Mouse (Mus musculus): ENCODE measurements around the gene Hoxa3.

- TF ChIP-seq CTCF (IDR thresholded peaks at IDR 0.05; ENCODE audit: low read depth, low read length): no peak
- TF ChIP-seq POLR2A (IDR thresholded peaks at IDR 0.05; ENCODE audit: borderline replicate concordance, low read depth, low read length): no peak
Measured at GRCm38 (mm10) chr6:52167736-52168161, 45.4 kb downstream of the Hoxa3 start.
